Mouse (Mus musculus) testis, adult 2 months (tissue): Measurements from ENCODE around the gene Gon4l. TPM values are rescaled to one million over a fixed set of nuclear protein-coding genes. Genes with fewer than 3 reads are reported as not detected.

ENCODE experiments used
- H3K27ac ChIP-seq: fragments of 200-500 bp; 2 replicates; pipeline ENCODE4 v1.5.1; 2012; ENCODE audit warnings: low read depth, low read length; ENCODE audit not compliant: control insufficient read depth, insufficient read depth
- H3K27me3 ChIP-seq: fragments of 200-500 bp; 2 replicates; pipeline ENCODE4 v1.6.1; 2012; ENCODE audit warnings: mild to moderate bottlenecking, low read length, moderate library complexity; ENCODE audit not compliant: control insufficient read depth, insufficient read depth
- H3K36me3 ChIP-seq: fragments of 200-500 bp; 2 replicates; pipeline ENCODE4 v1.6.1; 2012; ENCODE audit warnings: mild to moderate bottlenecking, low read length; ENCODE audit not compliant: control insufficient read depth, insufficient read depth
- H3K4me1 ChIP-seq: fragments of 200-500 bp; 2 replicates; pipeline ENCODE4 v1.6.1; 2012; ENCODE audit warnings: low read length; ENCODE audit not compliant: control insufficient read depth, insufficient read depth
- H3K4me3 ChIP-seq: fragments of 200-500 bp; 2 replicates; pipeline ENCODE4 v1.5.1; 2012; ENCODE audit warnings: low read depth, mild to moderate bottlenecking, low read length, moderate library complexity, mixed read lengths; ENCODE audit not compliant: control insufficient read depth
- CTCF ChIP-seq: fragments of 200-500 bp; IDR thresholded peaks from 2 replicates; pipeline ENCODE4 v1.5.1; 2012; ENCODE audit warnings: low read depth, mild to moderate bottlenecking, inconsistent platforms, low read length, moderate library complexity; ENCODE audit not compliant: control insufficient read depth, insufficient read depth, insufficient replicate concordance
- POLR2A ChIP-seq: fragments of 200-500 bp; IDR thresholded peaks from 2 replicates; pipeline ENCODE4 v1.6.1; 2012; ENCODE audit warnings: low read depth, mild to moderate bottlenecking, inconsistent platforms, low read length, moderate library complexity; ENCODE audit not compliant: control insufficient read depth
- polyA plus RNA-seq: library from polyadenylated mRNA; depleted of rRNA; stranded (reverse); fragments of >200 nt; gene quantifications from 2 replicates; pipeline ENCODE4 v1.2.3, GENCODE M21; 2012; rRNA removed

Gon4l gene
- polyA plus RNA-seq, 1 experiment: 14.3 TPM

DNA sequence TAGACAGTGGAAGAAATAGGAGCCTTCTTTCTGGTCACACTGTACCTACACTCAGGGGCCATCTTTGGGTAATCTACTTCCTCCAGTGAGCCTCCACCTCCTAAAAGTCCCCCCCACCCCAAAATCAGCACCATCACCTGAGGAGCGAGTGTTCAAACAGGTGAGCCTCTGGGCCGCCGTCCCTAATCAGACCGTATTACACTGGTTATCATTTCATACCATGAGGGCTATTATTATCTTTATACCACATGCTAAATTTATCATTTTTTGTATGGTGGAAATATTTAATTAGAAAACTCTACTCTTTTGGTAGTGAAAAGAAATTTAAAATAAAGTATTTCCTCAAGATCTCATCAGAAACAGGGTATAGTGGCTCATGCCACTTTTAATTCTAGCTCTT lies 109.1 kb downstream of the Gon4l start:
- Histone ChIP-seq H3K27me3 (no peaks in the 10 kb centered on the region), H3K36me3 (no peaks in the 10 kb centered on the region; the same call in none of the 2 replicates), H3K4me1 (peaks cover 2% of the 10 kb centered on the region; the same call in 1 of the 2 replicates), H3K4me3 (no peak overlapping the region), H3K27ac (no peak overlapping the region)
- no peak for TF ChIP-seq CTCF
- no peak for TF ChIP-seq POLR2A

DNA sequence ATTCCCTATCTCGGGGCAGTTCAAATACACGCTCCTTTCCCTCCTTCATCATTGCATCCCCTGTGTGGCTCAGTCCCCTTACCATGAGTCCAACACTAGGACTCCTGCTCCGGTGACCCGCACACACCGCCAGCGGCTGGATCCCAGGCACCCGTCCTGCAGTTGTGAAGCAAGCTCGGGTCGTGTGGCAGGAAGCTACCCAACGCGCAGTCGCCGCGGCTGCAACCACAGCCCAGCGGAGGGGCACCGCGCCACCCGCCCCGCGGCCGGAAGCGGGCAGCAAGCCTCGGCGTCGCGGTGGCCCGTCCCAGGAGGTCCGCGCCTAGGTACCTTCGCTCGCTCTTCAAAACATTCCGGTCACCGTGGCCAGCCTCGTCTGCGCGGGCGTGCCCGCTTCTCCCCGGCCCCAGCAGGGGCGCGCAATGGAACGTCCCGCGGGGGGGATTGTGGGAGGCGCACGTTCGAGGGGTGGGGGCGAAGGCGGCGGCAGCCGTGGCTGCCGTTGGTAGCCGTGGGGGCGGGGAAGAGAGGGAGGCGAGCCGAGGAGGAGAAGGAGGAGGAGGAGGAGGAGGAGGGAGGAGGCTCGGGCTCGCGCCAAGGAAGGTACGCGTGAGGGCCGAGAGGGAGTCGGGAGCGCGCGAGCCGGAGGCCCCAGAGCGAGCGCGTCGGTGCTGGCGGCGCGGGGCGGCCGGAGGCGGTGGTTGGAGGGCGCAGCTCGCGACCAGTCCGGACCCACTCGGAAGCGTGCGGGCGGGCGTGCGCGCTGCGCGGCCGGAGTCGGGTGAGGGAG lies 115.0 kb downstream of the Gon4l start:
- peaks cover 2% of the 10 kb centered on the region; the same call in 1 of the 2 replicates for H3K4me1 ChIP-seq
- H3K4me3 ChIP-seq: peak overlapping the region; percentile 93
- no peaks in the 10 kb centered on the region for H3K27me3 ChIP-seq
- no peaks in the 10 kb centered on the region for H3K36me3 ChIP-seq
- H3K27ac ChIP-seq: peak overlapping the region; percentile 94
- no peak for TF ChIP-seq CTCF
- peak; percentile 74 for TF ChIP-seq POLR2A

DNA sequence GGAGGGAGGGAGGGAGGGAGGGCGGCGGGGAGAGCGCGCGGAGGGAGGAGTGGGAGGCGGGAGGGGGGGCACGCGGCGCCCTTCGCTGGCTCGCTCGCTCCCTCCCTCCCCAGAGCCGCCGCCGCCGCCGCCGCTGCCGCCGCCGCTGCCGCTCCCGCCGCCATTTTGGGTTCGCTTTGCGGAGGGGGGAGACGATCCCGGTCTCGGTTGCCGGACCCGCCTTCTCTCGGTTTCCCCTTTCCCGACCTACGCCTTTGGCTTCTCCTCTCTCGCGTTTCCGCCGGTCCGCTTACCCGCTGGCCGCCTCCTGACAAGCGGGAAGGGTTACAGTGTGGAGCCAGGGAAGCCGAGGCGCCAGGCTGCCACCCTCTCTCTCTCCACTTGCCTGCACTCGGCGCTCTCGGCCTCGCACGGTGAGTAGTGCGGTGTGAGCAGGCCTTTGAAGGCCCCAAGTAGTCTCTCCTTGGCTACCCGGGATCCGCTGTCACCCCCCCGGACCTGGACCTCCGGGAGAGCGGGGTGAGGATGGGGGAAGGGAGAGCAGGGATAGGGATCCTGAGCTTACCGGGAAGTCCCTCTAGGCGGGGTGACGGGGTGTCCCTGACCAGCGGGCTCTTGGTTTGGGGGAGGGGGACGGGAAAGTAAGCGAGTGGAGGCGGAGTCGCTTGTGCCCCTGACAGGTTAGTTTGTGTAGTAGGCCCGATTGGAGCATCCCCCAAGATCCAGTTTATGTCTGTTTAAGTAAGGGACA lies 115.7 kb downstream of the Gon4l start, which contains the start of the genes Ash1l and Dap3:
Ash1l (plus strand) TSS at position 47 of the 751 bp plus-strand sequence.
Dap3 (minus strand) TSS at position 606 of the 751 bp plus-strand sequence.
- Histone ChIP-seq H3K4me3 (peak within 1 kb of the TSS; percentile 98), H3K36me3 (no peaks in the 10 kb centered on the region), H3K27me3 (no peaks in the 10 kb centered on the region), H3K4me1 (peaks cover 2% of the 10 kb centered on the region; the same call in 1 of the 2 replicates), H3K27ac (peak within 1 kb of the TSS; percentile 99)
- TF ChIP-seq CTCF: peak; percentile 37; the same call in 1 of the 2 replicates
- no peak; the same call in 1 of the 2 replicates for TF ChIP-seq POLR2A

DNA sequence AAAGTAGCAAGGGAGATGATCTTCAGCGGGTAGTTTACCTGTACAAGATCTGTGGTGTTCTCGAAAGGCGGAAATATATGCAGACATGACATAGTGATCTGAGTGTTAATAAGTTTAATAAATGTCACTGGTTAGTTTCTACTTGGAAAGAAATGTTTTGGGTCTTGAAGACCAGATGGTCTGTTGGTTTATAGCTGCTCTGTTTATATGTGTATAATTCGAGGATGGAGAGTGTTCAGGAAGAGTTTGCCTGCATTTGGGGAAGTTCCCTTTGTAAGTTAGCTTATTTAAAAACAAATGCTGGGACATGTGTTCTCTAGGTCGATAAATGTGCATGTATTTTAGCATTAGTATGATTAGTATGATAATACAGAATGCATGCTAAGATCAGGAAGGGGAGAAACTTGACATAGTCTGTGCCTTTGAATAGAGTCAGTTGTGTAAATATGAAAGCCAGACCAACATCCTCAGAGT lies 116.3 kb downstream of the Gon4l start:
- Histone ChIP-seq H3K4me1 (peaks cover 2% of the 10 kb centered on the region; the same call in 1 of the 2 replicates), H3K27ac (peak overlapping the region; percentile 99), H3K4me3 (peak overlapping the region; percentile 98), H3K36me3 (no peaks in the 10 kb centered on the region), H3K27me3 (no peaks in the 10 kb centered on the region)
- TF ChIP-seq CTCF: no peak

DNA sequence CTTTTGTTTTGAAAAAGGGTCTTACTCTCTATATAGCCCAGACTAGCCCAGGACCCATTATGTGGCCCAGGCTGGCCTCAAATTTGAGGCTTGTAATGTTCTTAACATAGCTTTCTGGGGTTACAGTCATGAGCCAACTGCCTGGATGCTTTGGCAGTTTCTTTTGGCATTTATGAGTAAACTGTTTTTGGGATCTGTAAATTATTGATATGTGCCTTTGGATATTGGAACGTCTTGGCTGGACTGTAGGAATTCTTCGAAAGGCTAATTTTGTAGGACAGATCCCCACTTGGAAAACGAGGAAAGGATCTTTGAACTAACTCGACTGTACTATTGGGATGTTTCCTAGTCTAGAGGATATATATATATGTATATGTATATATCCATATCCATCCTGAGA lies 118.2 kb downstream of the Gon4l start:
- H3K4me3 ChIP-seq: no peak overlapping the region
- H3K4me1 ChIP-seq: no peaks in the 10 kb centered on the region
- H3K36me3 ChIP-seq: no peaks in the 10 kb centered on the region
- no peak overlapping the region for H3K27ac ChIP-seq
- TF ChIP-seq CTCF (no peak), POLR2A (no peak)
- no peaks in the 10 kb centered on the region for H3K27me3 ChIP-seq

DNA sequence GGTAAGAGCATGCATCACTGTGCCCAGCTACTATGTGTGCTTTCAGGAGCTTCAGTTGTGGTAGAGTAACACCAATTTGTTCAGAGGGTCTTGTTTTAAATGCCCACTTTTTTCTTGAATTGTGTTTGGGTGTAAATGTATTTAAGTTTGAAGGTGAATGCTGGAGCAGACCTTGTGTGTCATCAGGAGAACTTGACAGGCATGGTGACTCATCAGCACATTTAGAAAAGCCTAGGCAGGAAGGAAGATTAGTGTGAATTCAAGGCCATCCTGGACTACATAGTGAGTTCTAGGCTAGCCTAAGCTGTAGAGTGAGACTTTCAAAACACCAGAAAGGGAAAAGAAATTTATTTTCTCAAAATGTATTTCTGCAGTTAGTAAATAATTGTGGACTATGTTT lies 118.7 kb downstream of the Gon4l start:
- H3K4me3 ChIP-seq: no peak overlapping the region
- no peak overlapping the region for H3K27ac ChIP-seq
- H3K27me3 ChIP-seq: no peaks in the 10 kb centered on the region
- TF ChIP-seq CTCF (no peak), POLR2A (no peak)
- H3K4me1 ChIP-seq: no peaks in the 10 kb centered on the region
- H3K36me3 ChIP-seq: no peaks in the 10 kb centered on the region

Other genes starting within 250 kb of the Gon4l start
- 512 and 614 TPM in 2 replicates for gene Arhgef2, start 229.3 kb upstream of the Gon4l start, polyA plus RNA-seq
- not detected in 2 replicates for gene Rxfp4, start 182.1 kb upstream of the Gon4l start, polyA plus RNA-seq
- 23.5 and 28.7 TPM in 2 replicates for gene Khdc4, start 149.4 kb upstream of the Gon4l start, polyA plus RNA-seq
- 30.5 and 31.0 TPM in 2 replicates for gene Rit1, start 118.4 kb upstream of the Gon4l start, polyA plus RNA-seq
- 41.0 and 41.5 TPM in 2 replicates for gene Syt11, start 60.1 kb upstream of the Gon4l start, polyA plus RNA-seq
- gene Msto1, start 78.8 kb downstream of the Gon4l start, polyA plus RNA-seq: 224 and 232 TPM in 2 replicates
- 5.6 and 6.1 TPM in 2 replicates for gene Ash1l, start 115.4 kb downstream of the Gon4l start, polyA plus RNA-seq
- gene Dap3, start 116.0 kb downstream of the Gon4l start, polyA plus RNA-seq: 181 and 189 TPM in 2 replicates